ENCODE assay signal across 29 mouse cellular contexts in genomic region chr8:13627591-13627990, GRCm38 (mm10). TPM values are rescaled to one million over a fixed set of nuclear protein-coding genes. Genes with fewer than 3 reads are reported as not detected.
DNase-seq lines count a peak whose midpoint lies in the region; ATAC-seq and TF ChIP-seq lines count a peak whose summit lies in the region.
"Had no signal": no experiment of that assay in that cellular context is flagged by ENCODE, and none has a peak within 500 bp of the region (broad histone marks: within the 10 kb centered on the region; RNA-seq: fewer than 3 reads in every experiment).

No protein-coding gene starts in this region.

- TF ChIP-seq CTCF in spleen, adult 2 months (IDR thresholded peaks at IDR 0.05; ENCODE audit: extremely low read depth, insufficient read depth, insufficient read length, insufficient replicate concordance): no peak

- 61% methylated on average over 5 of the region's 5 CpGs for whole genome bisulfite sequencing in spleen, adult 2 months

- peak overlapping the region; percentile 26 for H3K27ac ChIP-seq in spleen, adult 2 months (ENCODE audit: insufficient read depth, low read length)
- H3K27ac ChIP-seq: embryonic facial prominence, embryonic 12.5 days; heart, embryonic 10.5 days; hindbrain, embryonic 15.5 days; left cerebral cortex, adult 2 months; limb, embryonic 12.5 days; liver, embryonic 15.5 days; midbrain, embryonic 13.5 days; stomach, embryonic 15.5 days had no signal

- peaks cover 22% of the 10 kb centered on the region for H3K36me3 ChIP-seq in spleen, adult 2 months (ENCODE audit: control insufficient read depth, insufficient read depth, low read length)
- H3K36me3 ChIP-seq: hindbrain, embryonic 15.5 days had no signal

- no peaks in the 10 kb centered on the region for H3K27me3 ChIP-seq in spleen, adult 2 months (ENCODE audit: control insufficient read depth, insufficient read depth, low read length)
- H3K27me3 ChIP-seq: embryonic facial prominence, embryonic 12.5 days; hindbrain, embryonic 15.5 days; limb, embryonic 12.5 days; liver, embryonic 15.5 days; midbrain, embryonic 13.5 days; stomach, embryonic 15.5 days had no signal

- peak; percentile 68 for ATAC-seq in granulocyte monocyte progenitor cell, adult 5-6 weeks (replicated peaks; ENCODE audit: poor library complexity, severe bottlenecking)
- peak; percentile 74 for ATAC-seq in monocyte, adult 5-6 weeks (replicated peaks; ENCODE audit: insufficient number of reproducible peaks, low FRiP score, low TSS enrichment, poor library complexity, severe bottlenecking)
- no peak for ATAC-seq in inflammation-experienced regulatory T-cells, adult 6 months
- ATAC-seq: forebrain, embryonic 14.5 days; intestine, embryonic 16.5 days; midbrain, embryonic 13.5 days had no signal

- DNase-seq in spleen, adult 2 months (ENCODE audit: low read depth in 1 of 2, low spot score in 2 of 2): no peak
- no peak for DNase-seq in spleen, adult 18-20 months
- no peak for DNase-seq in cerebellum, postnatal 25 days
- DNase-seq in urinary bladder, postnatal 25 days (ENCODE audit: low spot score): no peak
- DNase-seq: adrenal gland, adult 8-10 months; cerebellum, adult 11 months; embryo, embryonic 11 days; gastrocnemius, postnatal 14 days; heart, adult 11 months; heart, postnatal 36 days; kidney, adult 9 months; kidney, postnatal 14 days; lung, embryonic 14.5 days; lung, postnatal 14 days; right cerebral cortex, postnatal 25 days; thymus, postnatal 14 days had no signal

- no peak for TF ChIP-seq POLR2A in spleen, adult 2 months (IDR thresholded peaks at IDR 0.05; ENCODE audit: low read depth, low read length)

- no peak overlapping the region for H3K4me3 ChIP-seq in spleen, adult 2 months (ENCODE audit: extremely low read depth, insufficient read depth, insufficient read length)
- H3K4me3 ChIP-seq: embryonic facial prominence, embryonic 12.5 days; heart, embryonic 10.5 days; hindbrain, embryonic 15.5 days; left cerebral cortex, adult 2 months; limb, embryonic 12.5 days; liver, embryonic 15.5 days; midbrain, embryonic 13.5 days; stomach, embryonic 15.5 days had no signal

- H3K4me1 ChIP-seq in spleen, adult 2 months (ENCODE audit: control insufficient read depth, insufficient read depth, insufficient read length): peaks cover 28% of the 10 kb centered on the region; the same call in 1 of the 2 replicates

RNA-seq across cellular contexts. Expression of gene Rasa3, which starts 49.8 kb away (rescaled TPM):
- 98.7 and 123 TPM in 2 replicates for polyA plus RNA-seq in spleen, adult 2 months (2012; rRNA removed)
- total RNA-seq in granulocyte monocyte progenitor cell, adult 5-6 weeks (2014; fragmentation: Nextera tagmentation): 52.5 and 55.5 TPM in 2 replicates
- 53.3 and 54.4 TPM in 2 replicates for total RNA-seq in granulocyte monocyte progenitor cell, adult 5-6 weeks (2017)
- total RNA-seq in monocyte, adult 5-6 weeks (2017): 276 to 375 TPM (median 323 TPM) in 3 replicates
- 100 to 1,000 TPM in 1 of 3 experiments, 10 to 100 TPM in 2; 96.4 to 121 (median 96.5) TPM for polyA plus RNA-seq in inflammation-experienced regulatory T-cells, adult 6 months (2017; shearing (Covaris generic))
